Mouse (Mus musculus) bone marrow, adult 2 months (tissue): ENCODE measurements around the gene Bcas2. TPM values are rescaled to one million over a fixed set of nuclear protein-coding genes. Genes with fewer than 3 reads are reported as not detected.
"Not testable (repeated sequence)": the region's sequence is repeated elsewhere in the genome, so short reads cannot be mapped to it uniquely, and the experiment has no call there.

ENCODE experiments used
- H3K27ac ChIP-seq: fragments of 200-500 bp; 2 replicates; pipeline ENCODE4 v1.5.1; 2012; ENCODE audit warnings: low read depth, mild to moderate bottlenecking, control low read depth, inconsistent platforms, low read length; ENCODE audit not compliant: control insufficient read depth, poor library complexity, insufficient read depth
- H3K4me1 ChIP-seq: fragments of 200-500 bp; 2 replicates; pipeline ENCODE4 v1.6.1; 2011; ENCODE audit warnings: low read length; ENCODE audit not compliant: control insufficient read depth, insufficient read depth
- H3K4me3 ChIP-seq: fragments of 200-500 bp; replicated peaks from 2 replicates; pipeline ENCODE3; 2011; ENCODE audit warnings: mild to moderate bottlenecking, low read depth, low read length, control low read depth; ENCODE audit not compliant: control insufficient read depth
- CTCF ChIP-seq: fragments of 200-500 bp; IDR thresholded peaks from 2 replicates; pipeline ENCODE4 v1.5.1; 2011; ENCODE audit warnings: low read length, control low read depth; ENCODE audit not compliant: control insufficient read depth, insufficient read depth
- POLR2A ChIP-seq: fragments of 200-500 bp; IDR thresholded peaks from 2 replicates; pipeline ENCODE4 v1.6.1; 2011; ENCODE audit warnings: low read depth, mild to moderate bottlenecking, control low read depth, low read length, borderline replicate concordance; ENCODE audit not compliant: control insufficient read depth
- WGBS: fragments of 180-500 bp; shearing (Covaris S2); methylation state at CpG from one replicate; pipeline ENCODE4 v1.1.7; 2018; 5-methylcytosine and 5-hydroxymethylcytosine counted together
- polyA plus RNA-seq: library from polyadenylated mRNA; stranded (reverse); fragments of >200 nt; gene quantifications from 2 replicates; pipeline ENCODE4 v1.2.4, GENCODE M21; 2011; ENCODE audit warnings: low replicate concordance; ENCODE audit not compliant: missing spikeins, insufficient read depth, insufficient read length

Gene Bcas2
- polyA plus RNA-seq, 1 experiment = 63.7 TPM

DNA sequence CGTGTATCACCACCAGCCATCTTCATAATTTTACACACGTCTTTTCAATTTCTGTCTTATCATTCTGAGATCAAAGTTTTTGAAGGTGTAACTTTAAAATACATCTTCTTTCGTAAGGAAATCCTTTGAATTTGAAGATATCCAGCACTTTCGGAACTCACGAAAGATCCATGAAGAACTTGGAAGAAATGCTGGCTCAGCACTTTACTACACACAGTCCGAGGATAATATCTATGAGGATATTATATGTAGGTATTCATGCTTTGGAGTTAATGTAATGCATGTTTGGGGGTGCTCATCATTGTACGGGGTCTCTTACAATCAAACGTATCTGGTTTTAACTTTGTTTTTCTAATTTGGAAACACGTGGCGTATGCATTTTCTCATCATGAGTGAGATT, 38.4 kb upstream of the Bcas2 start:
- TF ChIP-seq POLR2A (no peak), CTCF (no peak)
- 88% methylated on average over 10 of the region's 10 CpGs for WGBS
- no peak overlapping the region for H3K4me3 ChIP-seq
- H3K4me1 ChIP-seq = no peaks in the 10 kb centered on the region; the same call in 1 of the 2 replicates
- H3K27ac ChIP-seq = no peak overlapping the region

GRCm38 (mm10) chr3:103136414-103137077, 34.9 kb upstream of the Bcas2 start:
- peaks cover 5% of the 10 kb centered on the region; the same call in 1 of the 2 replicates for H3K4me1 ChIP-seq
- H3K27ac ChIP-seq = no peak overlapping the region
- TF ChIP-seq POLR2A (no peak), CTCF (no peak)
- no peak overlapping the region for H3K4me3 ChIP-seq
- 90% methylated on average over 4 of the region's 4 CpGs for whole genome bisulfite sequencing

DNA sequence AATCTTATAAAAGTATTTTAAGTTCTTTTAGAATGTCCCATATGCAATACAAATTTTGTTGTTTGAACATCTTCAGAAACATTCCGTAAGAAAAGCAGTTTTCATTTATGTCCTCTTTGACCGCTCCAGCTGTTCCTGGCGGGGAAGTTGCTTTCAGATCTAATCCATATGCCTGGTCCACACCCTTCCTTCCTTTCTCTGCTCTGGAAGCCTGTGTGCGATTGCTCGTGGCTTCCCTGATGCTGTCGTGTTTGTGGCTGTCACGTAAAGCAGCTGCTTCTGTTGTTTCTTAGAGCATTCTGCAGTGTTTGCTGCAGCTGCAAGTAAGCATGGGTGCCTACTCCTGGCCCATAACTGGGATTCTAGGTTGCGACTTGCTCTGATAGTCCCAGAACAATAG, 32.4 kb upstream of the Bcas2 start:
- Histone ChIP-seq H3K27ac (no peak overlapping the region), H3K4me1 (peaks cover 5% of the 10 kb centered on the region), H3K4me3 (no peak overlapping the region)

GRCm38 (mm10) chr3:103140095-103140838, 31.2 kb upstream of the Bcas2 start:
- WGBS = 14% methylated on average over 11 of the region's 11 CpGs
- Histone ChIP-seq H3K27ac (peak overlapping the region; percentile 23), H3K4me3 (peak overlapping the region; percentile 41)
- not testable (repeated sequence) for H3K4me1 ChIP-seq

More for the DNA sequence above, 32.4 kb upstream of the Bcas2 start:
- TF ChIP-seq POLR2A = no peak
- TF ChIP-seq CTCF = no peak
- 48% methylated on average over 8 of the region's 8 CpGs for WGBS

DNA sequence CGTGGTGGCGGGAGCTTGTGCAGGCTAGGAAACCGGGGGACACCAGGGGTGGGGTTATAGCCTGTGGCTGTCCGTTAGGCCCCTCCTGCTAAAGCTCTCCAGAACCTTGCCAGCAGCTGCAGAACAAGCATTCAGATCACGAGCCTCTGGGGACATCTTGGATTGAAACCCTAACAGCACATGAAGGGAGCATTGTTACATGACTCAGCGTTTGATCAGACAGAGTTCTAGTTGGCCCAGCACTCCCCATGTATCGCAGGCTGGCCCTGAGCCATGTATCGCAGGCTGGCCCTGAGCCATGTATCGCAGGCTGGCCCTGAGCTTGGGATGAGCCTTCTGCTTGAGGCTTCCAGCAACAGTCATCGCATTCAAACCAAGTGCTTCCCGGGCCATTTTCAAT, 30.2 kb upstream of the Bcas2 start:
- no peak for TF ChIP-seq POLR2A
- TF ChIP-seq CTCF = no peak
- no peak overlapping the region for H3K4me3 ChIP-seq
- 0 out of 2 replicates have a peak overlapping the region, but pooled peaks have one; percentile 16 for H3K27ac ChIP-seq
- WGBS = 67% methylated on average over 11 of the region's 11 CpGs
- H3K4me1 ChIP-seq = peaks cover 5% of the 10 kb centered on the region

DNA sequence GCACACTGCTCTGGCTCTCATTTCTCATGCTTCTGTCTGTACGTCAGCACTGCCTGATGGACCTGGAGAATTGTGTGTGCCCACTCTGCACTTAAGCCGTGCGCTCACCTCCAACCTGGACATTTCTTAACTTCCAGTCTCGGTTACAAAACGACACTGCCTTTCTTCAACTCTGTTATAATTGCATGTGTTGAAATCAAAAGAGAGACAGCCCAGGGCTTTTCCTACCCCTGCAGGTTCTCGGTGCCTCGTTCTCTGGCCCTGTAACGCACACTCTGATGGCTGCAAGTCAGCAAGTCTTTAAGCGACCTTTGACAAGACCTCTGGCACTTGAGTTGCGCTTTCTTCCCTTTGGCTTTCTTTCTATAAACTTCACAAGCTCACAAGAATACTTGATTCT, 29.1 kb upstream of the Bcas2 start:
- 51% methylated on average over 10 of the region's 10 CpGs for WGBS
- Histone ChIP-seq H3K4me1 (peaks cover 5% of the 10 kb centered on the region), H3K27ac (no peak overlapping the region), H3K4me3 (no peak overlapping the region)
- TF ChIP-seq CTCF = no peak
- no peak for TF ChIP-seq POLR2A

DNA sequence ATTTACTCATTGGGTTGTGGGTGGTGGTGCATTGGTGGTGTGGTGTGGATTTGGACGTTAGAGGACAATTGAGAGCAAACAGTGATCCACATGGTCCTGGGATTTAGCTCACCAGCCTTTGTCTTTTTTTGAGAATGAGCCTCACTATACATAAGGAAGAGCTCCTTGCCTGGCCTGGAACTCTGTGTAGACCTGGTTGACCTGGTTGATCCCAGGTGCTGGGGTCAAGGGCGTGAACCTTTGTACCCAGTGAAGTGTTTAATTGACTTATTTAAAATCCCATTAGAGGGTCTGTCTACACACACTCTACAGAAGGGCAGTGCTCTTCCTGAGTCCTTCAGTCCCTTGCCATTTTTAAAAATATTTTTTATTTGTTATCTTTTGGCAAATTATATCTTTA, 26.1 kb upstream of the Bcas2 start:
- Histone ChIP-seq H3K4me1 (peaks cover 4% of the 10 kb centered on the region), H3K27ac (no peak overlapping the region), H3K4me3 (no peak overlapping the region)
- 86% methylated on average over 2 of the region's 2 CpGs for WGBS
- TF ChIP-seq POLR2A = no peak
- no peak for TF ChIP-seq CTCF

- no peak overlapping the region for H3K27ac ChIP-seq
- peaks cover 4% of the 10 kb centered on the region for H3K4me1 ChIP-seq
- 94% methylated on average over 4 of the region's 4 CpGs for WGBS
- no peak for TF ChIP-seq CTCF
- TF ChIP-seq POLR2A = no peak
- H3K4me3 ChIP-seq = no peak overlapping the region
These were observed 25.7 kb upstream of the Bcas2 start for GRCm38 (mm10) chr3:103145791-103146190.

DNA sequence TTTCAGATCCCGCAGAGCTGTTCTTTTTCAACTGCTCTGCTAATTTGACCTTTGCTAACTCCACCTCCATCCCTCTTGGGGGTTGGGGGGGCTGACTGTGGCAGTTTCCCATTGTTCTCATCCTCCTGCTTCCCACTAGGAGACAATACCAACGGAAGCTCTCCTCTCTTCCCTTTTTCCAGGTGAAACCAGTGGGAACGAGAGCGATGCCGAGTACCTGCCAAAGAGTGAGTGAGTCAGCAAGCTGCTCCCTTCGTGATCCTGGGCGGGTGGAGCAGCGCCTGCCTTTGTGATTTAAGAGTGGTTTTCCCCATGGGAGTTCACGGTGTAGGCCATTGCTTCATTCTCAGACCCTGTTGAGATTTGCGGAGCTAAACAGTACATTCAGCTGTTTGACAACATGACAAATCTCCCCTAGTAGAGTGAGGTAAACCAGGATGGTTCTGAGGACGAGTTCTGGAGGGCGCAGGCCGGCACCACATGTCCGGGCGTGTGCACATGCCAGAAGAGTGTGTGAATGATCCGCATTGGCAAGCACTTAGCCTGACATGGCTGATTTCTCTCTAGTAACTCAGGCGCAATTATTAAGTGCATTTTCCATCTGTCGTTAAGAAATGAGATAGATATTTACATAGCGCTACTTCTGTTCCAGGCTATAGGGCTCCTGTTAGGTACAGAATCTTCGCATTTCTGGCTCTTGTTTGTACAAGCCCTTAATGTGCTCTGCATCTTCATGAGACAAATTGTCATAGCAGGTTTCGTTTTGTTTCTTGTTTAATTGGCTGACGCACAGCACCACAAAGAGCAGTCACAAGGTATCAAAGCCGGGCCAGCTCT, 24.9 kb upstream of the Bcas2 start:
- Histone ChIP-seq H3K27ac (no peak overlapping the region), H3K4me1 (no peaks in the 10 kb centered on the region; the same call in none of the 2 replicates), H3K4me3 (no peak overlapping the region)
- 89% methylated on average over 23 of the region's 23 CpGs for WGBS
- TF ChIP-seq CTCF = no peak
- no peak for TF ChIP-seq POLR2A
